Mouse (Mus musculus): Measurements from ENCODE around the gene Thy1.

GRCm38 (mm10) chr9:44086960-44087359, 43.8 kb downstream of the Thy1 start:
- TF ChIP-seq CTCF (IDR thresholded peaks at IDR 0.05; ENCODE audit: low read depth) (no peak), EP300 (IDR thresholded peaks at IDR 0.05; ENCODE audit: low read depth) (no peak)
